Mouse (Mus musculus) heart, postnatal 0 days (tissue): ENCODE measurements around the gene Ly6g6d.
A peak's percentile ranks its signal among the peaks of the same experiment; 100 is the strongest.

Source experiments
- CTCF ChIP-seq: IDR thresholded peaks from 2 replicates; pipeline ENCODE4 v1.5.1; 2016; ENCODE audit warnings: antibody characterized with exemption, control low read depth, low read depth
- EP300 ChIP-seq: IDR thresholded peaks from 2 replicates; pipeline ENCODE4 v1.6.1; 2016; ENCODE audit warnings: antibody characterized with exemption, low read depth

DNA sequence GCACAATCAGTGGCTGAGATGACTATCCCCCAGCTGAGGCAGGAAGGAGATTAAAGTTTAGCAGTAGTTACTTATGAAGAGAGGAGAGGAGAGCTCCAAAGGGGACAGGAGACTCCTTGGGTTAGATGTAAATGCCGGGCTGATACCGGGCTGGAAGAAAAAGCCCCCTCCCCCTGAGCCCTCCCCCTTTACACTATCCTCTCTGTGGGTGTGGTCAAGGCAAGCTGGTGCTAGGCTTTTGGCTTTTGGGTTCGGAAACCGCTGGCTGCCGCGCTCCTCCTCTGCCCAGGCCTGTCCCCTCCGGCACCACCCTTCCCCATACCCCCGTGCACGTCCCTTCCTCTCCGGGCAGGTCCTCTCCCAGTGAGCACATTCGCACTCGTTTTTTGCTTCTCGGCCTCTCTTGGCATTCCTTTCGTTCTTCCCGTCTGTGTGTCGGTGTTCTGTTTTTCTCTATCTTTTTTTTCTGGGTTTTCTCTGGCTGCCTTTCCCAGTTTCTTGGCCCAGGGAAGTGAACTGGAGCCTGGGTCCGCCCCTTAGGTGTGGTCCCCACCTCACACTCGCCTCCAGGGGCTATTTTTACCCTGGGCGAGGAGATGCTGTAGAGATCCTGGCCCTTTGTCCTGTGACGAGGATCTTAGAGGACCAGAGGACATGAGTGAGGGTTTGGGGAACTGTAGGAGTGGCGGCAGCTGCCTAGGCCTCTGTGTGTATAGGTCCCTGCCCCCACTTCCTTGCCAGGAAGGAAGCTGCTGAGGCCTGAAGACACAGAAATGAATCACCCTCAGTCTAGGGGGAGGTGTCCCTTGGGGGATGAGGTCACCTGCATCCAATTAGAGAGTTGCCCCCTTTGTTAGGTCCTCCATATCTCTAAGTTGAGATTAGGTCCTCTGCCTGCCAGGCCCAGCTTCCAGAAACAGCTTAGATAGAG, 26.4 kb downstream of the Ly6g6d start:
- no peak for TF ChIP-seq CTCF
- peak; percentile 84 for TF ChIP-seq EP300
